Mouse (Mus musculus) heart, adult 2 months (tissue): Measurements from ENCODE around the gene Pik3r5. TPM values are rescaled to one million over a fixed set of nuclear protein-coding genes. Genes with fewer than 3 reads are reported as not detected.

Experiments used
- DNase-seq, 2 experiments: peaks; one replicate each; pipeline ENCODE4 v3.0.0; 2021
- H3K27ac ChIP-seq: fragments of 200-600 bp; 2 replicates; pipeline ENCODE4 v1.8.1; 2022
- H3K27me3 ChIP-seq: fragments of 200-500 bp; 2 replicates; pipeline ENCODE4 v1.6.1; 2012; ENCODE audit warnings: mild to moderate bottlenecking, low read length, inconsistent platforms, mixed read lengths; ENCODE audit not compliant: control insufficient read depth, insufficient read depth
- H3K36me3 ChIP-seq: fragments of 200-500 bp; 2 replicates; pipeline ENCODE4 v1.6.1; 2012; ENCODE audit warnings: low read length, inconsistent platforms; ENCODE audit not compliant: control insufficient read depth, insufficient read depth
- H3K4me1 ChIP-seq: fragments of 200-500 bp; 2 replicates; pipeline ENCODE4 v1.6.1; 2011; ENCODE audit warnings: low read length; ENCODE audit not compliant: control insufficient read depth, insufficient read depth
- H3K4me3 ChIP-seq: fragments of 200-600 bp; 2 replicates; pipeline ENCODE4 v1.8.1; 2022
- H3K79me2 ChIP-seq: fragments of 200-500 bp; replicated peaks from 2 replicates; pipeline ENCODE4 v1.6.1; 2012; ENCODE audit warnings: mild to moderate bottlenecking, inconsistent platforms, low read length, moderate library complexity, mixed read lengths; ENCODE audit not compliant: control insufficient read depth, insufficient read depth
- H3K9ac ChIP-seq: fragments of 200-500 bp; 2 replicates; pipeline ENCODE4 v1.6.1; 2012; ENCODE audit warnings: low read depth, mild to moderate bottlenecking, control low read depth, inconsistent platforms, low read length, mixed read lengths
- CTCF ChIP-seq: fragments of 200-600 bp; IDR thresholded peaks from 2 replicates; pipeline ENCODE4 v1.8.1; 2022; ENCODE audit warnings: antibody characterized with exemption, mild to moderate bottlenecking, moderate library complexity
- EP300 ChIP-seq: fragments of 200-500 bp; IDR thresholded peaks from 2 replicates; pipeline ENCODE4 v1.6.1; 2011; ENCODE audit warnings: low read depth, low read length, control low read depth; ENCODE audit not compliant: insufficient read depth
- POLR2A ChIP-seq: fragments of 200-500 bp; IDR thresholded peaks from 2 replicates; pipeline ENCODE4 v1.6.1; 2011; ENCODE audit warnings: mild to moderate bottlenecking, low read depth, low read length, control low read depth; ENCODE audit not compliant: insufficient read depth
- WGBS: fragments of 180-500 bp; shearing (Covaris S2); methylation state at CpG from one replicate; pipeline ENCODE4 v1.1.7; 2018; 5-methylcytosine and 5-hydroxymethylcytosine counted together
- intact Hi-C: fragments of 180-260 bp; cut with DNase I; formaldehyde crosslinking; loops from one replicate; pipeline ENCODE4 v1.15.1; 2025
- polyA plus RNA-seq: library from polyadenylated mRNA; depleted of rRNA; stranded (reverse); fragments of >200 nt; gene quantifications from 2 replicates; pipeline ENCODE4 v1.2.3, GENCODE M21; 2012
- total RNA-seq, 2 experiments: library from RNA; stranded (reverse); gene quantifications; 2 replicates each; pipeline ENCODE4 v1.2.3; 2021

The Pik3r5 gene
- total and polyA plus RNA-seq, 3 experiments: 0.84 to 2.9 (median 1.3) TPM

DNA sequence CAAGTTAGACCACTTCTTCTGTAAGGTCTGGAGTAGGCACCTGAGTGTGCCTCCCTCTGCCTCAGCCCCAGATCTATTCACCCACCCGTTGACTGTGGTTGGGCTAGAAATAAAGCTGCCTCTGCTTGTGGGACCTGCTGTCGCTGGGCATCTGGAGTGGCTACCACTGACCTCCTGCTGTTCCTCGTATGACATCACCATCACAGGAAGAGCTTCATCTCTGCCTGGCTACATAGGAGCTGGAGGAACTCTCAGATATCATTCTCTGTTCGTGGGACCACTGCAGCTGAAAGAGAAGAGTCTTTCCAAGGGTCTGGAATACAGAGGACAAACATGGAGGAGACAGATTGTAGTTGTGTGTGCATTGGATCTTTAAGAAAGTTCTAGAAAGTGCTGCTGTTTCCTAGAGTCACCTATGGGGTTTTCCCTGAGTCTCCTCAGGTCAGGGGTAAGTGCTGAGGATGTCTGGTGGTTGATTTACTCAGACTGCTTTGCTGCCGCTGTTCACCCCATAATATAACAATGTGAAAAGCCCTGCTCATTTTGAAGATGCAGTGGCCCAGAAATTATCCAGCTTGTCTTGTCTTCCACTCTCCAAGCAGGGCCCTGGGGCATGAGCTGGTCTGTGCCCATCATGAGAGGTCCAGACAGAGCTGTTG is 20.0 kb downstream of the Pik3r5 start:
- WGBS: 49% methylated on average over 5 of the region's 5 CpGs
- Histone ChIP-seq H3K9ac (no peak overlapping the region), H3K27me3 (no peaks in the 10 kb centered on the region), H3K4me3 (no peak overlapping the region), H3K27ac (no peak overlapping the region), H3K4me1 (no peaks in the 10 kb centered on the region), H3K79me2 (no peaks in the 10 kb centered on the region), H3K36me3 (no peaks in the 10 kb centered on the region)
- TF ChIP-seq CTCF (no peak), EP300 (no peak), POLR2A (no peak)
- intact Hi-C loops: no loop called here
- DNase-seq: no peak

DNA sequence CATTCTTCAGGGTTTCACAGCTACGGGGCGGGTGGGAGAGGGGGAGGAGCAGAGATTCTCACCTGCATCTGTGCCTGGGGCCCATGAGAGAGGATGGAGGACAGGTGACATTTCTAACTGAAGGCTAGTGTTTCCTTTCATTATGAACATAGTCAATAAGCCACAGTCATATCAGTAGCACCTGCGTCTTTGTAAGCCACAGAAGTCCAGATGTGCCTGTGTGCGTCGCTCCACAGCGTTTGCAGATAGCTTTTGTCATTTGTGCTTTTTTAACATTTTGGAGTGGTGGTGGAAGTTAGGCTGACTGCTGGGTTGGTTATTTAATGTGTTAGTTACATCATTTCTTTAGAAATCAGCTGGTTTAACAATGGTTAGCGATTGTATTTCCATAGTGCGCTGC is 20.8 kb downstream of the Pik3r5 start:
- Histone ChIP-seq H3K27me3 (no peaks in the 10 kb centered on the region), H3K4me1 (no peaks in the 10 kb centered on the region), H3K79me2 (no peaks in the 10 kb centered on the region), H3K9ac (no peak overlapping the region), H3K4me3 (no peak overlapping the region), H3K36me3 (no peaks in the 10 kb centered on the region), H3K27ac (no peak overlapping the region)
- no peak for TF ChIP-seq EP300
- no peak for TF ChIP-seq POLR2A
- no peak for TF ChIP-seq CTCF
- no peak for DNase-seq
- WGBS: 93% methylated on average over 8 of the region's 8 CpGs
- intact Hi-C loops: no loop called here

DNA sequence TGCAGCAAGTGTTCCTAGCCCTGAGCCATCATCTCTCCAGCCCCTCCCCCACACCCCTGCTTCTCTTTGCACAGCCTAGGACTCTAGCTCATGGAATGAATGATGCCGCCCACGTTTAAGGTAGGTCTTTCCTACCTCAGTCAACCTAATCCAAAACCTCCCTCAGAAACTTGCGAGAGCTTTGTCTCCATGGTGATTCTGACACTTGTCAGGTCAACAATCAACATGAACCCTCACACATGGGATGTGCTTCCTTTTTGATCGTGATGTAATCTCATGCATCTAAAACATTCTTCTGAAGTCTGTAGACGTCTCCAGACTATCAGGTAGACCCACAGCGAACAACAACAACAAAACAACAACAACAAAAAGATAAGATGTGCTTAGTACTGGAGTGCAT is 21.4 kb downstream of the Pik3r5 start:
- no peak overlapping the region for H3K9ac ChIP-seq
- no peaks in the 10 kb centered on the region for H3K27me3 ChIP-seq
- 49% methylated on average over 6 of the region's 6 CpGs for WGBS
- no peak overlapping the region for H3K4me3 ChIP-seq
- TF ChIP-seq EP300: no peak
- TF ChIP-seq CTCF: no peak
- no peak for TF ChIP-seq POLR2A
- H3K36me3 ChIP-seq: no peaks in the 10 kb centered on the region
- no peaks in the 10 kb centered on the region for H3K79me2 ChIP-seq
- H3K4me1 ChIP-seq: no peaks in the 10 kb centered on the region
- intact Hi-C loops: no loop called here
- no peak overlapping the region for H3K27ac ChIP-seq
- no peak for DNase-seq

DNA sequence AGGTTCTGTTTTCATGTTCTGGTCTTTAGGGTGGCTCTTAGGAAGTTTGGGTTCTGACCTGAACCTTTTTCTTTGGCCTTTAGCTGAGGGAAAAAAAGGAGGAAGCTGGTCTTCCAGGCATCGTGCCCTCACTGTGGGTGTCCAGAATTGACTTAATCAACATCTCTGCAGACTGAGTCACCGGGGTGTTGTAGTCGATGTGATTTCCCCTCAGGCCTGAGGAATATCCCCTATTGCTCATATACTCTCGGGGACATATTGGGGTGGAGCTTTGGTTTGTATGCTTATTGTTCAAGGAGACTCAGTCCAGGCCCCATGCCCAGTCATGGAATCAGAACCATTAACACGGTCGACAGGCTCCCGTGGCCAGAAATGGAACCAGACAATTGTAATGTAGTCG is 26.2 kb downstream of the Pik3r5 start:
- H3K79me2 ChIP-seq: no peaks in the 10 kb centered on the region
- intact Hi-C loops: no loop called here
- no peaks in the 10 kb centered on the region for H3K36me3 ChIP-seq
- H3K4me3 ChIP-seq: no peak overlapping the region
- peak in 1 of 2 experiments; percentile 29 for DNase-seq
- no peaks in the 10 kb centered on the region for H3K27me3 ChIP-seq
- H3K9ac ChIP-seq: no peak overlapping the region
- TF ChIP-seq CTCF (no peak), POLR2A (no peak), EP300 (no peak)
- no peak overlapping the region; the same call in 1 of the 2 replicates for H3K27ac ChIP-seq
- 47% methylated on average over 8 of the region's 8 CpGs for whole genome bisulfite sequencing
- H3K4me1 ChIP-seq: peaks cover 3% of the 10 kb centered on the region

DNA sequence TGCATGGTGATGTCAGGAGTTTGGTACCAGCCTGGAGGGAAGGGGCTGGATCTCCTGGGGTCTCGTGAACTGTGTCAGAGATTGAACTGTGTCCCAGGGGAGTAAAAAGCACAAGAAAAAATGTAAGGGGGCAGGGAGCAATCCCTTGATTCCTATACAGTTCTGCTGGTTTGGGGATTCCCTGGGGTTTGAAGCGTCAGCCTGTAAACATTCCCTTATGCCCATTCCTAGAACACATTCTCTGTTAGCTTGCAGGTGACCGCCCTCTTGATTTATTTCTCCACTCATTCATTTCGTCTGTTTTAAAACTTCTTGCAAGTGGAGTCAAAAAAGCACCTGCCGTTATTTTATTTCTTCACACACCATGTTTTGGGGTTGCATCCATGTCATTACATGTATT is 27.1 kb downstream of the Pik3r5 start:
- Histone ChIP-seq H3K27ac (no peak overlapping the region), H3K36me3 (no peaks in the 10 kb centered on the region)
- intact Hi-C loops: no loop called here

DNA sequence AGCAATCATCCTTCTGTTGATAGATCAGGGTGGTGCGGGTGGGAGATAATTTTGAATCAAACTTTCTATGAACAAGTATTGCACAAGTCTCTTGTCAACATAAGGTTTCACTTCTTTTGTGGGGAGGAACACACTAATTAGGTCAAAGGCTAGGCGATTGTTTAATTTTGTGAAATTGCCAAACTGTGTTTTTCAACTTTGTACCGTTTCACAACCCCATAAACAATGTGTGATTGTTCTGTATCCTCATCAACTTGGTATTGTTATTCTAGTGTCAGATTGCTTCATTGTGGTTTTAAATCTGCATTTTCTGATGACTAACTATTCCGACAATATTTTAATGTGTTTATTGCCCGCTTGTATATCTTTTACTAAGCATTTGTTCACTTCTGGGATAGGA is 27.6 kb downstream of the Pik3r5 start:
- H3K79me2 ChIP-seq: no peaks in the 10 kb centered on the region
- H3K4me1 ChIP-seq: peaks cover 3% of the 10 kb centered on the region
- H3K4me3 ChIP-seq: no peak overlapping the region
- no peaks in the 10 kb centered on the region for H3K36me3 ChIP-seq
- intact Hi-C loops: no loop called here
- H3K9ac ChIP-seq: no peak overlapping the region
- H3K27ac ChIP-seq: no peak overlapping the region
- 54% methylated on average over 5 of the region's 5 CpGs for WGBS
- TF ChIP-seq CTCF (no peak), POLR2A (no peak), EP300 (no peak)
- no peaks in the 10 kb centered on the region for H3K27me3 ChIP-seq
- DNase-seq: no peak

More for the DNA sequence above, 27.1 kb downstream of the Pik3r5 start:
- Histone ChIP-seq H3K27me3 (no peaks in the 10 kb centered on the region), H3K9ac (no peak overlapping the region), H3K4me3 (no peak overlapping the region), H3K79me2 (no peaks in the 10 kb centered on the region), H3K4me1 (peaks cover 3% of the 10 kb centered on the region)
- 84% methylated on average over 5 of the region's 5 CpGs for WGBS
- no peak for DNase-seq
- TF ChIP-seq CTCF: no peak
- TF ChIP-seq EP300: no peak
- no peak for TF ChIP-seq POLR2A
